Mouse (Mus musculus) brain, embryonic 18.5 days (tissue): ENCODE data around the gene Cptp.

ENCODE experiments used
- DNase-seq: peaks from one replicate; pipeline ENCODE4 v3.0.0-alpha.2; 2012; ENCODE audit warnings: low read depth, low spot score

Cptp gene

DNA sequence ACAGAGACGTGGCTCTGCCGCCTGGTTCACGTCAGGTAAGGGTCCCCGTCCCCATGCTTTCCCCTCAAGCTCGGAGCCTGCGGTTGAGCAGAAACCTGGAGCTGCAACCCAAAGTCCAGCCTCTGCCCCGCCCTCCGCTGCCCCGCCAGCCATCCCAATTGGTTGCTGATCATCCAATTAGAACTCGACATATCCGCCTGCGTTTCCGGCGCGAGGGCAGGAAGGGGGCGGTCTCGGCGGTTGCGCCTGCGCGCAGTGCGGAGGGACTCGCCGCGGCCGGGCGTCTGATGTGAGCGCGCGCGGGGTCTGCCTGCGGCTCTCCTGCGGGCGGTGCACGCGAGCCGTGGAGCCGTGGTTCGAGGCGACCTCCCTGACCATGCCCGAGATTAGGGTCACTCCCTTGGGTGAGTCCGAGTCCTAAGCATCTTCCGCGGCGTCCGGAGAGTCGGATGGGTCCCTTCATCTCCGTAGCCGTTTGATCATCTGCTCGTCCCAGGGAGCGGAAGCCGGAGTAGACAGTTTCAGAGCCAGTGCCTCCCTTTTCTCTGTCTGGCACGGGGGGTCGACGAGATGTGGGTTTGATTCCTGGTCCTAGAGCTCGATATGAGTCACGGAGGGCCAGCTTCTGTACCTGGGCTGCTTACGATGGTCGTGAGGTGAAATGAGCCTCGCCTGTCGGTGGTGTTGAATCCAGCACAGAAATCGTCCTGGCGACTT lies at the start of gene Cptp, which contains the start of gene Ints11:
Cptp (minus strand) TSS at position 124 of the 717 bp plus-strand sequence.
Ints11 (plus strand) TSS at position 230 of the 717 bp plus-strand sequence.
- peak; percentile 90 for DNase-seq

DNA sequence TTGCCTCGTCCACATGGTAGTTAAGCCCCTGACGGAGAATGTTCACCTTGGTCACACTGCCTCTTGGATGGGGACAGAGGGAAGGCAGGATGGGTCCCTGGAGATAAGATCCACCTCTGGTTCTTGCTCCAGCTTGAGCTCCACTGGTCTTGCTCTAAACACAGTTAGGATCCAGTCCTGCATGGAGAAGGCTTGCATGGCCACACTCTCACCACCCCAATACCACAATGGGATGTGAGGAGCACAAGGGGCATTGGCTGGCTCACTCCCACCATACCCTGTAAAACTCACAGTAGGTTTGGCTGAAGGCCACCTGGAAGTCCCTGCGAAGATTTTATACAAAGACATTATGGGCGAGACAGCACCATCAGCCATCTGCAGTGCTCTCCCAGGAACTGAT lies 39.5 kb upstream of the Cptp start:
- DNase-seq: no peak

DNA sequence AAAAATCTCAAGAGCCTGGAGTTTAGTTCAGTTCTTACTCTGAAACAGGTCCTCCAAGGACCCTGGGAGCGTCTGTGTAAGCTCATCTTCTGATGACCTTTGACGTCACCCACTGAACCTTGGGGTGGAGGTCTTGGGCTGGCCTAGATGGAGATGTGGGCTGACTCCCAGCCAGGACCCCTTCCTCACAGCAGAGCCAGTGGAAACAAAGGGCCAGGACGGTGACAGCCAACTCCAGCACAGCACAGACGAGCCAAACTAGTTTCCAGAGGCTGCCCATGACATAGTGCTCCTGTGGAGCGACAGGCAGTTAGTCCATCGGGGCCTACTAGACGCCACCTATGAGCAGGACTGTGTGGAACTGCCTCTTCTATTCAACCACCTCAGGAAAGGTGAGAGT lies 39.0 kb upstream of the Cptp start:
- no peak for DNase-seq

DNA sequence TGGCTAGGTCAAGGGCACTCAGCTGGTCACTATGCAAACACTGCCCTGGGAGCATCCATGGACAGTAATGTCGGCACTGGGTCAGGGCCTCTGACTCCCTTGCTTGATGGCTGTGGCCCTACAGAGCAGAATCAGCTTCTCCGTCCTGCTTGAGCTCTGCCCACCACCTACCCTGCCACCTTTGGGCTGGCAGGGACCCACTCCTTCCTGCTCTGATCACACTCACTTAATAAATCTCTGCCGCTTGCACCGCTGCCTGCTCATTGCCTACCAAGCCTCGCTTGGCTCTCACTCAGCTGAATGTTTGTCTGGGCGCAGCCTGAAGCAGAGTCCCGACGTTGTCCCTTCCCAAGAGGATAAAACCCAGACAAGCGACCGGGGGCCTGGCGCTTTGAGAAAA lies 37.8 kb upstream of the Cptp start:
- no peak for DNase-seq

DNA sequence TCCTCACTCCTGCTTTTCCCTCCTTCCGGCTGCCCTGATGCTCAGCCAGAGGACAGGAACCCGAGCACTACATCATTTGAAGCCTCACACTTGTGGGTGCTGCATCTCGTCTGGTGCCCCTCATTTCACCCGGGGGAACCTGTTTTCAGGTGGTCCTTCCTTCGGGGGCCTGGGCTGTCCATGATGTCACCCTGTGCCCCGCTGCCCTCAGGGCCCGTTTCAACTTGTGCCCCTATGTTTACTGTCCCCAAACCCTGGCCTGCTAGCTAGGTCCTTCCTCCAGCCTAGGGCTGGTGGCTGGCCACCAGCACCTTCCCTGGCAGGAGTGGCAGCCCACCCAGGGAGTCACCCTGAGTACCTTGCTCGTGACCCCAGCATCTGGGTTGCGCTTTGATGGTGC lies 36.9 kb upstream of the Cptp start:
- no peak for DNase-seq

DNA sequence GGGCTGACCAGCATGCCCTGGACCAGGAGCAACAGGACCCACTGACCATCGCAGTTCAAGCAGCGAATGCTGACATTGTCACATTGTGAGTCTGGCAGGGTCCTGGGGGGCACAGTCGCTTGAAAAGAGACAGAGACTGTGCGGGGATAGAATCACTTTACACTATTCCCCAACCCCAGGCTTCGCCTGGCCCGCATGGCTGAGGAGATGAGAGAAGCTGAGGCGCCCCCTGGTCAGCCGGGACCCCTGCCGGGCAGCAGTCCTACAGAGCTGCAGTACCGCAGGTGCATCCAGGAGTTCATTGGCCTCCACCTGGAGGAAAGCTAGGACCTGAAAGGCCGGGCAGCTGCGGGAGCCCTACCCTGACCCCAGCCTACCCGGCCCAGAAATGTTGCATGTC lies 36.4 kb upstream of the Cptp start:
- DNase-seq: no peak

DNA sequence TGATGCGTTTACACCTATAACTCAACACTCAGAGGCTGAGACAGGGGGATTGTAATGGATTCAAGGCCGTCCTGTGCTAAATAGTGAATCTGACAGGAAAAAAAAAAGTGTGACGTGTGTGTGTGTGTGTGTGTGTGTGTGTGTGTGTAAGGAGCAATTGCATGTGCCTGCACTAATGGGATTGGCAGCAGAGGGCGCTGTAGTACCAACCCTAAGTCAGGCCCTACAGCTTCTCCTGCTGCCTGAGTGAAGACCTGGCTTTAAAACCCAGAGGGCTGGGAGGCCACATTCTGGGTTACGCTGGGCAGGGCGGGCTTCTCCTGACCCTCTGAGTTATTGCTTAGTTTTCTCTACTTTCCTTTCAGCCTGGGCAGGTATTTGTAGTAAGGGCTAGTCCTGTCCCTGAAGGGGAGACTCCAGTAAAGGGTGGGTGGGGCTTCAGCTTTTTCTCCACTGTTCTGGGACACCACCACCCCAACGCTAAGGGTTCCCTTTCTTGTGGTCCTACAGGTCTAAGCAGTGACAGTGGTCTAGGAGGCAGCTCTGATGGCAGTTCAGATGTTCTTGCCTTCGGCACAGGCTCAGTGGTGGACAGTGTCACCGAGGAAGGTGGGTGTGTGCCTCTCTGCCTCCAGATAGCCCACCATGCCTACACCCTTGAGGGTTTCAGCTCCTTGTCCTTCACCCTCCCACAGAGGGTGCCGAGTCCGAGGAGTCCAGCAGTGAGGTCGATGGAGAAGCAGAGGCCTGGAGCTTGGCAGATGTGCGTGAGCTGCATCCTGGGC lies 35.3 kb upstream of the Cptp start:
- no peak for DNase-seq

DNA sequence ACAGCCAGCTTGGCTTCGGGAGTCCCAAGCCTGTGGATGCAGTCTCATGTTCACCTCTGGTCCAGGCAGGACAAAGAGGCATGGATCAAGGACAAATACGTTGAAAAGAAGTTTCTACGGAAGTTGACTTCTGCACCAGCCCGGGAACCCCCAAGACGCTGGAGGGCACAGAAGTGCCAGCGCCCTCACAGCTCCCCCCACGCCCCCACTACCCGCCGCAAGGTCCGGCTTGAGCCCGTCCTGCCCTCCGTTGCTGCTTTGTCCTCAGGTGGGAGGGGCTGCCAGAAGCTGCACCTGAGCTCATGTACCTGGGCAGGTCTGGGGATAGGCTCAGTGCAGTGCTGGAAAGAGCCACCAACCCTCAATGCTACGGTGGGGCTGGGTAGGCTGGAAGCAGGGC lies 34.0 kb upstream of the Cptp start:
- DNase-seq: no peak

DNA sequence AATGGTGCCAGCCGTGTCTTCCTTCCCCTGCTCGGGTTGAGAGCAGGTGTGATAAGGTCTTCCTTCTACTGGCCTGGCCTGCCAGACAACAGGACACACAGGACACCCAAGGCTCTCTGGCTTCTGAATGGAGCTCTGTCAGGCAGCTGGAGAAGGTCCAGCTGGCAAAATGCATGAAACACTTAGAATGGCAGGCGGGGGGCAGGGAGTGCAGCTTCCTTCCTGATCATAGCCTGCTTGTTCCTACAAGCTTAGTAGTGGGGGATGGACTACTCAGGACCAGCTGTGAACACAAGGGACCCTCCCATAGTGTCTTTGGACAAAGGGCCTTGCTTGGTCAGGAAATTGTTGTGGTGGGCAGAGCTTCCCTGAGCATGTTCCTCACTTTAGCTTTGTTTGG lies 32.0 kb upstream of the Cptp start:
- no peak for DNase-seq

DNA sequence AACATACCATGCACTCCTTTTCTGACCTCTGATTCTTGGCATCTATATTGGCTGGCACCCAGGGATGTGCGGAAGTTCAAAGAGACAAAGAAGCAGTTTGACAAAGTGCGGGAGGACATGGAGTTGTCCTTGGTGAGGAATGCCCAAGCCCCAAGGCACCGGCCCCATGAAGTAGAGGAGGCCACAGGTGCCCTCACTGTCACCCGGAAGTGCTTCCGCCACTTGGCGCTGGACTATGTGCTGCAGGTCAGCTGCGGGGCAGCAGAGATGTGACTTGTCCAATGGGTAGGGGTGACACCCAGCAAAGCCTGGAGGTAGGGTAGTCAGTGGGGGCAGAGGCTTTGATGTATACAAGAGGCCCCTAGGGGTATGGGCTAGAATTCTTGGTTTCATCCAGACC lies 30.1 kb upstream of the Cptp start:
- DNase-seq: no peak

DNA sequence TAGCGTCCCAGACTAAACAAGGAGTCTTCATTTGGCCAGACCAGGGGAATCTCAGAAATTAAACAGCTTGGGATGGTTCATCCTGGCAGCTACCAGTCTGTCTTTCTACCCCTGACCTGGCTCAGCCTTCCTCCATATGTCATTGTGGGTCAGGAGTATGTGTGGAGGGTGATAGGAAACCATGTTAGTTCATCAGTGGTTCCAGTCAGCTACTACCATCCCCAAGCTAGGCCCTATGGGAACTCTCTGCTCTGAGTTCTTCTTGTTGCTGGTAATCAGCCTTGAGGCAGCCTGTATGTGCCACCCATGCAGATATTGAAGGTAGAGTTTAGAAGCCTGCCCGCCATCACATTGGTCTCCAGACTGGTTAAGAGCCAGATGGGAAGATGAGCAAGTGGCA lies 29.1 kb upstream of the Cptp start:
- DNase-seq: no peak

DNA sequence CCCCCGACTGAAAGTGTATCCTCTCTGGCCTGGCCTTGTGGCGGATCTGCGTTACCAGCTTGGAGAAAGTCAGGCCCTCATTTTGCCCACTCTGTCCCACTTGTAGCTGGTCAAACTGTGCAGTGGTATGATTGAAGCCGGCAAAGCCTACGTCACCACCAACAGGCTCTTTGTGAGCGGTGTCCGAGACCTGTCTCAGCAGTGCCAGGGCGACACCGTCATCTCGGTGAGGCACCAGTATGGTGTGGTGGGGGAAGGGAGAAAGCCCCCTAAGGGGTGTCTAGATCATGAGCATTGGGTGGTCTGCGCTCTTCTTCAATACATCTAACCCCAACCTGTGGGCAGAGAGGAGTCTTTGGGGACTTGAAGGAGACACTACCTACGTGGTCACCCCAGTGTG lies 27.2 kb upstream of the Cptp start:
- no peak for DNase-seq

DNA sequence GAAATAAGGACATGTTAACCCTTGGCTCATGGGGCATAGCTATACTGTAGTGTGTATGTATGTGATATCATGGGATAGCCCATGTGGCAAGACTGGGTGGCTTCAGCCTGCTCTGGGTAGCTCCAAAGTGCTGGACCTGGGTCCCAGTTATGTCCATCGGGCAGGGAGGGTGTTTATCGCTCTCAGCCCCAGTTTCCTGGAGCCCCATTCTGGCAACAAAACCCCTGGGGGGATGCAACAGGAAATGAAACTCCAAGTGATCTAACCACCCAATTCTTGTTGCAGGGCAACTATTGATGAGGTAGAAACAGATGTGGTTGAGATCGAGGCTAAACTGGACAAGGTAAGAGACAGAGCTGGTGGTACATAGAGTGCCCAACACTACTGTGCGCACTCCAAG lies 26.6 kb upstream of the Cptp start:
- DNase-seq: no peak

DNA sequence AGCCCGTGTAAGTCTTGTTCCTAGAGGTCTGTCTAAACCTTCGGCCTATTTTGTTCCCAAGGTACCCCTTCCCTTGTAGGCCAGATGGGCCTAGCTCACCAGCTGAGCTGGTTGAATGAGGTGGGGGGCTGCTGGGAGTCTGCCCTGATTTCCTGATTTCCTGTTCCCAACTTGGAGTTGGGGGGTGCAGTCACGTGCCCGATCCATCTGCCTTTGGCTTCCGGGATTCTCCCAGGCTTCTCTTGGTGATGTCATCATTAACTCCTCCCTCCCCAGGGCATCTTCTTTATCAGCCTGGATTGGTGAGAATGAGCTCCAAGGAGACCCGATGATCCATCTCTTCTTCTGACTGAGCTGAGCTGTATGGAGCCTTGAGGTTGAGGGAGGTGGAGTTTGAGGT lies 26.0 kb upstream of the Cptp start:
- peak; percentile 36 for DNase-seq

DNA sequence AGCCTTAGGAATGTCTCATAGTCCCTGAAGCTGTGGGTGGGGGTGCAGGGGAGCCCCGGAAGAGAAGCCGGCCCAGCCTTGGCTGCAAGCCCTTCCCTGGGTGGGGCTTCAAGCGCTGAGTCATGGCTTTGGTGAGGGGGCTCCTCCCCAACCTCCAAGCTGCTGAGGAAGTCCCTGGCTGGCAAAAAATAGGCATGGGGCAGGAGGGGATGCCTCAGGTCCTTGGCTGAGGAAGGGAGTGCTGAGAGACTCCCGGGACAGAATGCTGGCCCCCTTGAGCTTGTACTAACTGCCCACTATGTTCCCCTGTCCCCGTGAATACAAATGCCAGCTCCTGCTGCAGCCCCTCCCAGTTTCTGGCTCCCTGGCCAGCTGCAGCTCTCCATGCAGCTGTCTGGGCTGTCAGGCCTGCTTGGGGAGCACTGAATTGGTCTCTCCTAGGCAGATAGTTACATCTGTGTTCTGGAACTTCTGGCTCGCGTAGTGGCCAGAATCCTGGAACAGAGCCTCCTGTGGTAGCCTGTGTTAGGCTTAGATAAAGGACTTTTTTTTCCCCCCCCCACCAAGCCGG lies 25.2 kb upstream of the Cptp start:
- DNase-seq: no peak

DNA sequence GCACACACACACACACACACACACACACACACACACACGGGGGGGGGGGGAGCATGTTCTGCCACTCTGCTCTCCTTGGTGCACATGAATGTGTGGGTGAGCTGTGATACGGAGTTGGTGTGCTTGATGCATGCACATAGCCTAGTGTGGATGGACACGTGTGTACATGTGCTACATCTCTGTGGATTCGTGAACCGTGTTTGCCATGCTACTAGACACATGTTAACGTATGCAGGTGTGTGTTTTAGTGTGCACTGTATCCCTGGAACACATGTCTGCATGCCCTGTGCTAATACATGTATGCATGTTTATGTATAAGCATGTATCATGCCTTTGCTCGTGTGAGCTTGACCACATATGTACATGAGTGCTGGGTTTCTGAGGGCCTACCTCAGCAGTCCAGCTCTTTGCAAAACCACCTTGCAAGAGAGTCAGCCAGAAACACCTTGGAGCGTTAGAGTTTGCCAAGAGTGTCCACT lies 24.0 kb upstream of the Cptp start:
- no peak for DNase-seq

DNA sequence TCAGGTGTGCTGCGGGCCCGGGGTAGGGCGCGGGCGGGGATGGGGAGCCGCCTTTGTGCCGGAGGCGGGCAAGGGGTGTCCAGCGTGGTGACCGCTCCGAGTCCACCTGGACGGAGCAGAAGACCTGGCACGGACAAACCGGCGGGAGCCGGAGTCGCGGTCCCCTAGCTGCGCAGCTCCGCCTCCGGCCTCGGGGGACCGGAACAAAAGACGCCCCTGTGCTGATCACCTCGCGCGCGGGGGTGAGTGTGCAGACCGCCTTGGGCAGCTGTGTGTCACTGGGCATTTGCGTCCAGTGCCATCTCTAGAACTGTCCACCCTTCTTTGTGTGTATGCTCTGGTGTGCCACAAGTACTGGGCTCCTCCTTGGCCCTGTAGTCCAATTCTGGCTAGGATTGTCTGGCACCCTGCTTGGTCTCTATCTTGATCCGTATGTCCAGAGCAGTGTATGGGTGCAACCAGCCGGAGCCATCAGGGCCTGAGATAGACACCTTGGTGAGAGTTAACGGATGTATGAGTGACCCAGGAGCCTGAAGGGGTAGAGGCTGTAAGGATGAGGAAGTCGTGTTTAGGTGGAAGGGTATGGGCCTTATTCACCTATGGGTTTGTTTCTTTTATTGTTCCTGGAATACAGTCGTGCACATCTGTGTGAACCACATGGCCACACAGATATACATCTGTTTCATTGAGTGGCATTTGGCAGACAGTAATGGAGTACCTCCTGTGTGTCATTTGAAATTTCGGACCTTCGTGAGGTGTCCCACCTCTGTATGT lies 23.4 kb upstream of the Cptp start:
- no peak for DNase-seq

DNA sequence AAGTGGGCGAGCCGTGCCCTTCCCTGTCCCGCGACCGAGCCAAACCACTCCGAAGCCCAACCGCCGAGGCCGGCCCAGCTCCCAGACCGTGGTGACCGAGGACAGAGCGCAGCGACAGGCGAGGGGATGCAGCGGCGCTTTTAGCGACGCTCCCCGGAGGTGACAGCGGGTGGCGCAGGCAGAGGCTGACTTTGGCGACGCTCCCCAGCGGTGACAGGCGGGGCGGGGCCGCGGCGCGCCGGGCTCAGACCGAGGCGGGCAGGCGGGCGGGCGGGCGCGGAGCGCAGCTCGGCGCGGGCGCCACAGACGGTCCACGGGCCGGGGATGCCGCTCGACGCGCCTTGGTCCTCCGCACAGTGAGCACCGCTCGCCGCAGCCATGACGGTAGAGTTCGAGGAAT lies 22.8 kb upstream of the Cptp start:
- peak; percentile 80 for DNase-seq

DNA sequence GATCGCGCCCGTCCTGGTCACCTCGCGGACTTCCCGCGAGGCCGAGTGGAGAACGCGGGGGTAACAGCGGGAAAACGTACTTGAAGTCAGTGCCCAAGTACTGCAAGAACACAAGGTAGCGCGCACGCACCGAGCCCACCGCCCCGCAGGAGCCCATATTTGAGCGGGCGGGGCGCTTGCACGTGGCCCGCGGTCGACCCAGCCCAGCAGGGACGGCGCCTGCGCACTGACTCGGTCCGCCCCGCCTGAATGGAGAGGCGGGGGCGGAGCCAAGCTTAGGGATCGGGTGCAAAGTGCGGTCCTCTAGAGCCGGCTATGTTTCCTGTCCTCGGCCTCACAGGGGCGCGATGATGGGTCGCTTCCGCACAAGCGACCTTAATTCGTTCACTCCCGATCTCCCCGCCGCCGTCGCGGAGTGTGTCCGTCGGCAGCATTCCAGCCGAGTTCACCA lies 22.3 kb upstream of the Cptp start, which contains the start of the genes Pusl1 and Acap3:
Pusl1 (minus strand) TSS at position 231 of the 451 bp plus-strand sequence.
Acap3 (plus strand) TSS at position 272 of the 451 bp plus-strand sequence.
- peak; percentile 91 for DNase-seq

DNA sequence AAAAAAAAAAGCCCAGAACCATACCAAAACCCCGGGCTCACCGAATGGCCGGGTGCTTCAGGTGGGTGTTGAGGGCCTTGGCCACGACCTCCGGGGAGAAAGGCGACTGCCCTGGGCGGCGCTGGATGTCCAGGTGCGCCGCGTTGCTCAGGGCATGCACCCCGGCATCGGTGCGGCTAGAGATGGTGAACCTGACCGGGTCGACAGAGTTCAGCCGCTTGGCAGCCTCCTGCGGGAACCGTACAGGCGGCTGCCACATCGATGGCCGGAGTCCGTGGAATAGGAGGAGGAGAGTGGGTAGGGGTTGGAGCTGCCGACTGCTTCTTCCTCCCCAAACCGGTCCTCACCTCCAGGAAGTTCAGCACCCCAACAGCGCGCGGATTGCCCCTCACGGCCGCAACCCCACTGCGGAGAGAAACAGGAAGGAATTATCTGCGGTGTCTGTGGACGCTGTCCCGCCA lies 21.8 kb upstream of the Cptp start:
- no peak for DNase-seq

DNA sequence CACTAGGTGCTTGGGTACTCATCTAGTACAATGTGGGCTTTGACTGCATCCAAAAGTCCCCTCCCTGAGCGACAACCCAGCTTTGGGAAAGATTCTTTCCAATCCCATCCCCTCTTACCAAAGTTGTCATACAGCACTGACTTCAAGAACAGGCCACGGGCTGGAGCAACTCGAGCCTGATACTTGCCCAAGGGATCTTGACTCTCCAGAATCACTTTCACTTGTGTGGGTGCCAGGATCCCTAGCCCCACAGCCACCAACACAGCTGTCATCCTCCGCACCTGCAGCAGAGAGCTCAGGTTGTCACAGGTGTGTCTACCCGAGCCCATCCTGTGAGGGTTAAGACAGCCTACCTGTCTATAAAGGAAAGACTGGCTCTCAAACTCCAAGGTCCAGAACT lies 20.1 kb upstream of the Cptp start:
- DNase-seq: no peak

DNA sequence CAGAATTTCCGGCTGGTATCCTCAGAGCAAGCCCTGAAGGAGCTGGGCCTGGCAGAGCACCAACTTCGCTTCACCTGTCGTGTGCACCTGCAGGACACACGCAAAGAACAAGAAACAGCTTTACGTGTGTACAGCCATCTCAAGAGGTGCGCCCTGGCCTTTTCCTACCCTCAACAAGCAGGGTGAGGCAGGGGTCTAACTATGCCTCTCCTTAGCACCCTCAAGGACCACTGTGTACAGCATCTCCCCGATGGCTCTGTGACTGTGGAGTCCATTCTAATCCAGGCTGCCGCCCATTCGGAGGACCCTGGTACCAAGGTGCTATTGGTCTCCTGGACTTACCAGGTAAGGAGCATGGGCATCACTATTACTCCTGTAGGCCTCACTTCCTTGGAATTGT lies 18.9 kb upstream of the Cptp start:
- no peak for DNase-seq
